Mouse (Mus musculus) megakaryocyte-erythroid progenitor cell, adult 5-6 weeks (primary cell): ENCODE measurements around the gene Plekho2. TPM values are rescaled to one million over a fixed set of nuclear protein-coding genes. Genes with fewer than 3 reads are reported as not detected.

Experiments used
- ATAC-seq: replicated peaks from 2 replicates; pipeline ENCODE4 v1.8.0; 2016; ENCODE audit warnings: mild to moderate bottlenecking, inconsistent platforms; ENCODE audit not compliant: severe bottlenecking, poor library complexity, low FRiP score, low TSS enrichment
- total RNA-seq, 2 experiments: library from RNA; stranded (forward) in 1 of 2; stranded (reverse) in 1 of 2; fragments of 200-1000, 215-1000 nt in 1 of 2; fragments of >200 nt in 1 of 2; fragmentation: Nextera tagmentation in 1 of 2; gene quantifications; 2 replicates each; pipeline ENCODE4 v1.2.3; 2014 to 2017

Plekho2 gene
- total RNA-seq (2014; fragmentation: Nextera tagmentation) (29.1 and 29.3 TPM in 2 replicates), total RNA-seq (2017) (14.2 and 16.8 TPM in 2 replicates)

- ATAC-seq, result peak; percentile 42
These were observed at the start of gene Plekho2 for GRCm38 (mm10) chr9:65579781-65580371. TSS of gene Plekho2 (minus strand) at chr9:65580040.

- no peak for ATAC-seq
These were observed 49.4 kb upstream of the Plekho2 start, which contains the start of gene Rbpms2 for GRCm38 (mm10) chr9:65629025-65629766. TSS of gene Rbpms2 (plus strand) at chr9:65629648.

- ATAC-seq, result no peak
These were observed 44.4 kb upstream of the Plekho2 start for GRCm38 (mm10) chr9:65624266-65624665.

- no peak for ATAC-seq
These were observed 43.0 kb upstream of the Plekho2 start for GRCm38 (mm10) chr9:65622826-65623225.

DNA sequence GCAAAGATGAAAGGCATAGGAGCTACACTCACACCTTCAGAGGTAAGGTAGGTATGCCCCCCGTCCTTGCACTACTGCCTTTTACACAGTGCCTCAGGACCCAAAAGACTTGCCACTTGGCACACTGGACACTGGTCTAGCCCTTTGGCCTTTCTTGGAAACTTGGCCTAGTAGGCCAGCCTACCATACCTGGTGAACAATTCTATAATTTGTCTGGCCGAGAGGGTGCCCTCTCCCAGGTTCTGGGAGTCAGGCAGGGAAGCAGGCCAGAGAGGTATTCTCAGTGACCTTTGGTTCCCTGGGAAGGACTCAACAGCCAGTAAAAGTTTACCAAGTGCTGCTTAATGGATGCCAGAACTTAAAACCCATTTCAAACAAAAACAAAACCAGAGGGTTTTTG lies 41.8 kb upstream of the Plekho2 start:
- ATAC-seq, result no peak

GRCm38 (mm10) chr9:65621196-65621595 lies 41.4 kb upstream of the Plekho2 start:
- no peak for ATAC-seq

- ATAC-seq, result no peak
These were observed 39.5 kb upstream of the Plekho2 start for GRCm38 (mm10) chr9:65619311-65619710.

DNA sequence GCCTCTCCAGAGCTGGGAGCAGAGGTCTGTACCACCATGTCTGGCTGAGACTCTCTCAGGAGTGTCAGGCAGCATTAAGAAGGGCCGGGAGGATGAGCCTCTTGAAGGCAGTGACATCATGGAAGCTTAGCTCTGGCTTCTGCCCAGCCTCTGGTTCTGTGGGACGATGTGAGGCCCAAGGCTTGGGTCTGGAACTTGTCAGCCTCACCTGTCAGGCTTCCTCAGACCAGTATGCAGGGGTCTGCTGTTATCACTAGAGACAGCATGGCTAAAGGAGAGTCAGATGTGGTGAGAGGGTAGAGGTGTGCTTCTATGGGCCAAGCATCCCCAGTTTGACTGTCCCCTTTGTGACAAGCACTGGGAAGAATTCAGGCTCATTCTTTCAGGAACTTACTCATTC lies 33.3 kb upstream of the Plekho2 start:
- ATAC-seq, result no peak

DNA sequence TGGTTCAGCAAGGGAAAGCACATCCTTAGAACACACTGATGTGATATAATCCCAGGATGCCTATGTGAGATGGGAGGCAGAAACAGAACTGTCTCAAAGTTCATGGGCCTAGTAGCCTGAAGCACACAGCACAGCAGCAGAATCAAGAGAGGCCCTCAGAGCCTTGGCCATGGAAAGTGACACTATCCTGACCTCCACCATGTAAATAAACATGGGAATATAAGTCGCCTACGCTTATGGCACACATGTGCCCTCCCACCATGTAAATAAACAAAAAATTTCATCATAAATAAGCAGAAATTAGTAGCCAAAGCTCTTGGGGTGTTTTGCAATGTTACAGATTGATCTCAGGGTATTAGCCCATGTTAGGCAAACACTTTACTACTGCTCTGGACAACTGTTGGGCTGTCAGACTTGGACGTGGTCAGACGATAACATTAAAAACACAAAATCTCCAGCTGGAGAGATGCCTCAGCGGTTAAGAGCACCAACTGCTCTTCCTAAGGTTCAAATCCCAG lies 32.2 kb upstream of the Plekho2 start:
- ATAC-seq, result no peak

DNA sequence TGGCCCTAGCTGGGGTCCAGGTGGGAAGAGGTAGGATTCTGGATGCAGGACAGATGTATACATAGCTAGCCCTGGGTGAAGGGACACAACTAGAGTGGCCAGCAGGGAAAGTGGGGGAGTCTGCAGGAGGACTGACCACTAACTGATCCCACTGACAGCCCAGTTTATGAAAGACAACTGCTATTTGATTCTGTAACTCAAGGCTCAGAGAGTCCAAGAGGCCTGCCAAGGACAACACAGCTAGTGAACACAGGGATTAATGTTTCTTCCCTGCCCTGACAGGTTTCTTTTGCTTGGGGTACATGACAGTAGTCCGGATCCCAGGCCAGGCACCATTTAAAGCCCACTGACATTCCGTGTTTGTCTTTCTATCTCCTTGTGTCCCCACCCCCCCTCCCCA lies 27.3 kb upstream of the Plekho2 start:
- no peak for ATAC-seq

DNA sequence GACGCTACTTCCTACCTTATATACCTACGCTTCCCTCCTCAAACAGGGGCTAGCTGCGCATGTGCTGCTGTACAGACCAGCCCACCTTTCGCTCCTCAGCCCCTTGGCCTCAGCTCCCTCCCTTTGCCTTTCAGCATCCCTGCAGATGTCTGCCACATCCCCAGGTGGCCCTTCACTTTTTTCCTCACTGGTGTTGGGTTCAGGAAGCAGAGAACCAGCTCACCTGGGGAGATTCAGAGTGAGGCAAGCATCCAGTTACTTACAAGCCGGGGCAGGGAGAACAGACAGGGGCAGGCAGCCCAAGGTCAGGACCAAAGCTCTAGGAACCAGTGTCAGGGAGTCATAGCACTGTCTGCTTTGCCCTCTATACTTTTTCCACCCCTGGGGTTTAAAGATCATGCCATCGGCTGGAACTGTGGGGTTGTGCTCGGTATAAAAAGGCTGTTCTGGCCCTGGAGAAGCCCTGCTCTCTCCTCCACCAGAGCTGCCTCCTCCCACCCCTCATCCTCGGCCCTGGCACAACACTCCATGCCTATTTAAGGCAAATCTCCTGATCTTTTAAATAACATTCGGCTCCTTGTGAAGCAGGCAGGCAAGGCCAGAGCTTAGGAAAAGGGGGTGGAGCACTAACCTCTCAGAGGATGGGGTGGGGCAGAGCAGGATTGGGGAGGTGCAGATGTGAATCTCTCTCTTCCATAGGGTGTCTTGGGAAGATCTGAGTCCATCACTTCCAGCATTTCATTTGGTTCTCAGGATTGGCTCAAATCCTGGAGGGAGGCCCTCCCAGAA lies 26.7 kb upstream of the Plekho2 start:
- ATAC-seq, result no peak

DNA sequence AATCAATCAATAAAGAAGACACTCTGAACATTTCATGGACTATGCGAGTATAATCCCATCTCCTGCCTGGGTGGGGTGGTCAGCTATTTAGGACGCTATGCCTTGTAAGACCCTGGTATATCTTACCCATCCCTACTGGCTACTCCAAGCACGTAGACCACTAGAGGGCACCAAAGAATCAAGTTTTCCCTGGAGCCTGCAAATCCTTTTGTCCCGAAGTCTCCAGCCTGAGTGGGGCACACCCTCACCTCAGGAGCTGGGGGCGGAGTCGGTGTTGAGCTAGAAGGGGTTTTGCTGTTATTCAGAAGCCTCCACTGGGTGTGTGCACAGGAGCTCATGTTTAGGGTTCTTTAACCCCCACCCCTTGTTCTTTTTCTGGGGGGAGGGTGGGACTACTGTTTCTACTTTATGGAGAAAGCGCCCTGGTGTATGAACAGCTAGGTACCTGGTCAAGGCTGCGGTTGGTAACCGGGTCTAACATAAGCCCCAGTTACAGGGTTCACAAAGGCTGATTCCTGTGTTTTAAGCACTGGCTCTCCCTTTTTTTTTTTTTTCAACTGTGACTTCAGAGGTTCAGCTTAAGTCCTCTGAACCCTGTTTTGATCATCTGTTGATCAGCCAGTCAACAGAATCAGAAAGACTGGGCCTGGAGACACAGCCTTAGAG lies 25.8 kb upstream of the Plekho2 start:
- ATAC-seq, result peak; percentile 84

- ATAC-seq, result no peak
These were observed 23.7 kb upstream of the Plekho2 start for GRCm38 (mm10) chr9:65603401-65604102.

DNA sequence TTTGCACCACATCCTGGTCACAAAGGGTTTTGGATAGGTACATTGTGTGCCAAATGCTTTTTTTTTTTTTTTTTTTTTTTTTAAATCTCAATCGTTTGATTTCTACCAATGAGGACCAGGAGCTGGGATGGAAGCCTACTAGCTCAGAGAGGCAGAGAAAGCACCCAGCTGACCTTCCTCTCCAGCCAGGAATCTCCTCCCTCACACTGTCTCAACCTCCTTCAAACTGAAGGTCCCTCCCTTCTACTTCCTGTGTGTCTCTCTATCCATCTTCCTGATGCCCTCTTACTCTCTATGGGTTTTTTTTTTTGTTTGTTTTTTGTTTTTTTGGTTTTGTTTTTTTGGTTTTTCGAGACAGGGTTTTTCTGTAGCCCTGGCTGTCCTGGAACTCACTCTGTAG lies 21.1 kb upstream of the Plekho2 start:
- no peak for ATAC-seq

DNA sequence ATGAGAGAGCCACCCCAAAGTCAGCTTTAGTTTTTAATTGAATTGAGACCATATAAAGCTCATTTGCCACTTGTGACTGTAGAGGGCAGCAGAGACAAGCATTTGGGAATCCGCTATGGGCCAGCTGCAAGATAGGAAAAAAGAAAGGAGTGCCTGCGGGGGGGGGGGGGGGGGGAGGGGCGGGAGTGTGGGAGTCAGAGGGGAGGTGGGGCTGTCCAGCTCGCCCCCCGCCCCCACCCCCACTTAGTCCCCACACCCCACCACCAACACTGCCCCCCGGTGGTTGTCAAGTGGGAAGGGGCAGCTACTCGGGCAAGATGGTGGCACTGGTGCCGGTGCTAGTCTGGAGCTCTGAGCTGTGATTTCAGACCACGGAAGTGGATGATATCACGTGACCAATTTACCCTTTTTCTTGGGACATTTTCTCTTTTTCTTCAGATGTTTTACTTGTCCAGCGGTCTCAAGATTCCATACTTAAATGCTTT lies 19.0 kb upstream of the Plekho2 start:
- no peak for ATAC-seq

GRCm38 (mm10) chr9:65593596-65593995 lies 13.8 kb upstream of the Plekho2 start:
- no peak for ATAC-seq

DNA sequence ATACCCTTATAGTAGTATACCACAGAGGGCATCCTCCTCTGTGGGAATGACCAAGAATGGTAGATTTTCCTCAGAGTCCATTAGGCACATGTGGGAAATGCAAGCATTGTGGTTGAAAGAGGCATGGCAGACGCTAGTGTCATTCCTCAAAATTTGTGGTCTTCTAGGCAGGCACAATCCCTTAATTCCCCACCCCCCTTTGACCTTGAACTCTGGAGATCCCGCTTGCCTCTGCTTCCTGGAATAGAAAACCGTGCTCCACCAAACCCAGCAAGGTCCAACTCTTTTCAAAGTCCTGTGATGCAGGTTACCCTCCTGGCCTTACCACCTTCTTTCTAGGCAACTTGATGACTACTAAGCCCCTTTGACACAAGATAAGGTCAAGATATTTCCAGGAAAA lies 12.9 kb upstream of the Plekho2 start:
- ATAC-seq, result no peak

GRCm38 (mm10) chr9:65589091-65589490 lies 9.3 kb upstream of the Plekho2 start:
- no peak for ATAC-seq
